Mouse (Mus musculus): ENCODE measurements around the gene Lhx1. TPM values are rescaled to one million over a fixed set of nuclear protein-coding genes. Genes with fewer than 3 reads are reported as not detected.
A peak's percentile ranks its signal among the peaks of the same experiment; 100 is the strongest.

Lhx1 gene
- total RNA-seq, 4 experiments from 2014 or later: 0.52 TPM; not detected in 3

- DNase-seq: no peak
Observed at GRCm38 (mm10) chr11:84526451-84526850, 1.1 kb upstream of the Lhx1 start.

GRCm38 (mm10) chr11:84524511-84525270 is 644 bp downstream of the Lhx1 start:
- no peak for DNase-seq

GRCm38 (mm10) chr11:84523841-84524510 is 1.4 kb downstream of the Lhx1 start:
- DNase-seq: no peak

- no peak for DNase-seq
Observed at GRCm38 (mm10) chr11:84523321-84523831, 2.0 kb downstream of the Lhx1 start.

GRCm38 (mm10) chr11:84522577-84523320 is 2.6 kb downstream of the Lhx1 start:
- DNase-seq: peak; percentile 80

- DNase-seq: no peak
Observed at GRCm38 (mm10) chr11:84521751-84522299, 3.5 kb downstream of the Lhx1 start.

GRCm38 (mm10) chr11:84521071-84521390 is 4.3 kb downstream of the Lhx1 start:
- no peak for DNase-seq

- no peak for DNase-seq
Observed at GRCm38 (mm10) chr11:84520269-84521070, 4.9 kb downstream of the Lhx1 start.

- no peak for DNase-seq
Observed at GRCm38 (mm10) chr11:84519576-84520268, 5.6 kb downstream of the Lhx1 start.

GRCm38 (mm10) chr11:84519036-84519435 is 6.3 kb downstream of the Lhx1 start:
- no peak for DNase-seq

- no peak for DNase-seq
Observed at GRCm38 (mm10) chr11:84518261-84518660, 7.1 kb downstream of the Lhx1 start.

- no peak for DNase-seq
Observed at GRCm38 (mm10) chr11:84517431-84517830, 7.9 kb downstream of the Lhx1 start.

GRCm38 (mm10) chr11:84516501-84517240 is 8.7 kb downstream of the Lhx1 start:
- no peak for DNase-seq

- DNase-seq: peak; percentile 93
Observed at GRCm38 (mm10) chr11:84513171-84514116, 11.9 kb downstream of the Lhx1 start, which contains the start of gene Aatf. Aatf (minus strand) TSS chr11:84513522.

- DNase-seq: no peak
Observed at GRCm38 (mm10) chr11:84512031-84512430, 13.3 kb downstream of the Lhx1 start.

- DNase-seq: no peak
Observed at GRCm38 (mm10) chr11:84504296-84504695, 21.0 kb downstream of the Lhx1 start.

- DNase-seq: no peak
Observed at GRCm38 (mm10) chr11:84497944-84498343, 27.4 kb downstream of the Lhx1 start.

GRCm38 (mm10) chr11:84496901-84497300 is 28.4 kb downstream of the Lhx1 start:
- DNase-seq: no peak

- no peak for DNase-seq
Observed at GRCm38 (mm10) chr11:84495774-84496173, 29.6 kb downstream of the Lhx1 start.

Data from adrenal gland, adult 8-10 months (tissue).